Mouse (Mus musculus) splenic B cell, adult 2 months (primary cell): ENCODE data around the gene Ubac2.
"Not testable (repeated sequence)": the region's sequence is repeated elsewhere in the genome, so short reads cannot be mapped to it uniquely, and the experiment has no call there.

ENCODE experiments used
- DNase-seq: peaks from one replicate; pipeline ENCODE4 v3.0.0-alpha.2; 2011; ENCODE audit warnings: low read depth, low spot score
- H3K27me3 ChIP-seq: 2 replicates; pipeline ENCODE4 v1.6.1; 2012; ENCODE audit warnings: mild to moderate bottlenecking, low read length, moderate library complexity, mixed read lengths; ENCODE audit not compliant: control insufficient read depth, poor library complexity, insufficient read depth, severe bottlenecking
- H3K36me3 ChIP-seq: 2 replicates; pipeline ENCODE4 v1.6.1; 2012; ENCODE audit warnings: mild to moderate bottlenecking, low read length, moderate library complexity, mixed read lengths; ENCODE audit not compliant: control insufficient read depth, poor library complexity, insufficient read depth, severe bottlenecking

The Ubac2 gene

DNA sequence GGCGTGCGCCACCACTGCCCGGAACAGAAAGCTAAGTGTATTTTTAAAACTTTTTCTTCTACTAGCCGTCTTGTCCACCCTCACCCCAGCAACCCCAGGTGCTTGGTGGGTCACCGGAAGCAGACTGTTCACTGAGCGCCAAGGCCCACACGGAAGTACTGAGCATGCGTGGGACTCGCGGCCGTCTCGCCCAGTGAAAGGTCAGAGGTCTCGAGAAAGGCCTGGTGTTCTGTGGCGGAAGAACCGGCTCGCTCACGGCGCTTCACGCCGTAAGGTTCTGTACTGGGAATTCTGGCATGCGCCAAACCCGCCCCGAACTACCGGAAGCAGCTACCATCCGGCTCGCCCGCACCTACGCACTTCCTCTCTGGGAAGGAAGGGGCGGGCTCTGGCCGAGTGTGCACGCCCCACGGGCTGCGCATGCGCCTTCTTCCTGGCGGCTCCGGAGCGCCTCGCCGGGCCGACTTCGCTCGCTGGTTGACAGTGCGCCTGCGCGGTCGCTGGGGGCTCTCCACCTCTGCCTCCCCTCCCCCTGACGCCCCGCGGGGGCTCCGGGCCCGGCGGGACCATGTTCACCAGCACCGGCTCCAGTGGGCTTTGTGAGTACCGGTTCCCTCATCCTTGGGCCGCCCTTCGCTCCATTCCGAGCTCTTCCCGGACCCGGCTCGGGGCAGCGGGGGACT is at the start of gene Ubac2:
Gene Ubac2 (plus strand): TSS at position 445 of the 683 bp plus-strand sequence.
- Histone ChIP-seq H3K36me3 (no peaks in the 10 kb centered on the region; the same call in 1 of the 2 replicates), H3K27me3 (no peaks in the 10 kb centered on the region)
- peak; percentile 99 for DNase-seq

DNA sequence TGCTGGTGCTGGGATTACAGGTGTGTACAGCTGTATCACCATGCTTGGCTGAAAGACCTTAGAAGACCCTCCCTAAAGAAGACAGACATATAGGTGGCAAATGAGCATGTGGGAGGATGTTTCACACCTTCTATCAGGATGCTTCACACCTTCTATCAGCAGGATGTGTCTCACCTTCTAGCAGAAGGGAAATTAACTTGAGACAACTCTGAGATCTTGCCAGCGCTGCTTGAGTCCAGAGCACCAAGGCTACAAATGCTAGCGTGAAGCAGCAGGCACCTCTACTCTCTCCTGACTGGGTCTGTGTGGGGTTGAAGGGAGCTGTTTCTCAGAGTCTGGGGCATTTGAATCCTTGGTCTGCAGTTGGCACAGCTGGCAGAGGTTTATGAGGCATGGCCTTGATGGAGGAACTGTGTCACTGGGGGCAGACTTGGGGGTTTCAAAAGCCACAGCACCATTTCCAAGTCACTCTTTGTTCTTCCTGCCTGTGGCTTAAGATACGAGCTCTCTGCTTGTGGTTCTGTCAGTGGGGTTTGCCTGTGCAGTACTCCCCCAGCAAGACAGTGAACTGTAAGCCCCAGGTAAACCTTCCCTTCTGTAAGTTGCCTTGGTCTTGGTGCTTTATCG is 48.5 kb upstream of the Ubac2 start:
- no peaks in the 10 kb centered on the region for H3K27me3 ChIP-seq
- DNase-seq: peak; percentile 5

GRCm38 (mm10) chr14:121833001-121833520 is 45.4 kb upstream of the Ubac2 start:
- Histone ChIP-seq H3K27me3 (no peaks in the 10 kb centered on the region), H3K36me3 (no peaks in the 10 kb centered on the region)
- DNase-seq: no peak

More for the DNA sequence above, 48.5 kb upstream of the Ubac2 start:
- H3K36me3 ChIP-seq: no peaks in the 10 kb centered on the region

DNA sequence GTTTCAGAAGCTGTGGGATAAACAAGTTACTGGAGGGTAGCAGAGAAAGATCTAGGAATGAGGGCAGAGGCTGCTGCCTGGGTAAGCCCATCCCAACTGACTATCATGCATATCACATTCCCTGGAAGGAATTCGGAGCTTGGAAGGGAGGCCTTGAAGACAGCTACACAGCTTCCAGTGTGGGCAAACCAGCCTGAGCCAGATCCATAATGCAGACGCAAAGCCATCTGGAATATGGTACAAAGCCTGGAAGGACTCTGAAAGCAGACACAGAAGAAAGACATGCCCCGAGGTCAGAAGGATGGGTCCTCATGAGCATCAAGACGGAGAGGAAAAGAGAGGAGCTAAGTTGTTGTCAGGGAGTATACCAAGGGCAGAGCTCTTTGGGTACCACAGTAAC is 40.3 kb upstream of the Ubac2 start:
- Histone ChIP-seq H3K27me3 (no peaks in the 10 kb centered on the region), H3K36me3 (no peaks in the 10 kb centered on the region)
- no peak for DNase-seq

DNA sequence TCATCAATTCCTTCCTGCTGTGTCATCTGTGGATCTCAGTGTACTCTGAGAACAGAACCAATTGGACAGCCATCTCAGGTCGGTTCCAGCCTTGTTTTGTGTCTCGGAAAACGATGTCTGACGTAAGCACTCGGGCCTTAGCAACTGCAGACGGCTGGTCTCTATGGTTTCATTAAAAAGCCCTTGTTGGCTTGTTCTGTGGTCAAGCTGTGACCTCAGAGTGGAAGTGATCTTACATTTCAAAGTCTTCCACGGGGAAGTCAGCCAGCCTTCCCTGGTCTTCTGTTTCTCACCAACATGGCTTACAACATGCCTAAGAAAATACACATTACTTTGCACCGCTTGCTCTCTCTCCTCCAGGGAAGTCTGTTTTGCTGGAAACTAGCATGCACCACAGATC is 38.2 kb upstream of the Ubac2 start:
- DNase-seq: no peak
- Histone ChIP-seq H3K36me3 (no peaks in the 10 kb centered on the region), H3K27me3 (no peaks in the 10 kb centered on the region)

GRCm38 (mm10) chr14:121844486-121844885 is 33.9 kb upstream of the Ubac2 start:
- no peaks in the 10 kb centered on the region for H3K36me3 ChIP-seq
- DNase-seq: no peak

GRCm38 (mm10) chr14:121851231-121851630 is 27.2 kb upstream of the Ubac2 start:
- no peak for DNase-seq
- Histone ChIP-seq H3K27me3 (no peaks in the 10 kb centered on the region), H3K36me3 (no peaks in the 10 kb centered on the region)

More at GRCm38 (mm10) chr14:121844486-121844885, 33.9 kb upstream of the Ubac2 start:
- H3K27me3 ChIP-seq: no peaks in the 10 kb centered on the region

GRCm38 (mm10) chr14:121852531-121852930 is 25.9 kb upstream of the Ubac2 start:
- no peak for DNase-seq
- H3K36me3 ChIP-seq: no peaks in the 10 kb centered on the region
- H3K27me3 ChIP-seq: no peaks in the 10 kb centered on the region

- not testable (repeated sequence) for H3K27me3 ChIP-seq, H3K36me3 ChIP-seq
- peak; percentile 92 for DNase-seq
Observed at GRCm38 (mm10) chr14:121865162-121865561, 13.3 kb upstream of the Ubac2 start.

GRCm38 (mm10) chr14:121866574-121866973 is 11.8 kb upstream of the Ubac2 start:
- Histone ChIP-seq H3K36me3 (no peaks in the 10 kb centered on the region), H3K27me3 (no peaks in the 10 kb centered on the region)
- no peak for DNase-seq

DNA sequence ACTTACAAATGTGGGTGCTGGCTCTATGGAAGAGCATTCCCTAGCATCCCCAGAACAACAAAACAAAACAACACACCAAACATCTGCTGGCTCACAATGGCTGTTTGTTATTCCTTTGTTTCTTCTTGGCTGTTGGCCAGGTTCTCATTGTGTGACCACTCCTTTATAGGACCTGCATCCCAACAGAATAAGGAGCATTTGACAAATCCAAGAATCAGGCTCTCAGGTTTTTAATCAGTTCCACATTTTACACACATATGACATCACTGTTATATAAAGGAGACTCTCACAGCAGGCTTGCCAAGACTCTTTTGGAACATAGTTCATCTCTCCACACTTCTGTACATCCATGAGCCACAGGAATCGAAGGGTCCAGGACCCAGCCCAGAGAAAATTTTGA is 9.3 kb upstream of the Ubac2 start:
- Histone ChIP-seq H3K27me3 (no peaks in the 10 kb centered on the region), H3K36me3 (no peaks in the 10 kb centered on the region)
- no peak for DNase-seq

DNA sequence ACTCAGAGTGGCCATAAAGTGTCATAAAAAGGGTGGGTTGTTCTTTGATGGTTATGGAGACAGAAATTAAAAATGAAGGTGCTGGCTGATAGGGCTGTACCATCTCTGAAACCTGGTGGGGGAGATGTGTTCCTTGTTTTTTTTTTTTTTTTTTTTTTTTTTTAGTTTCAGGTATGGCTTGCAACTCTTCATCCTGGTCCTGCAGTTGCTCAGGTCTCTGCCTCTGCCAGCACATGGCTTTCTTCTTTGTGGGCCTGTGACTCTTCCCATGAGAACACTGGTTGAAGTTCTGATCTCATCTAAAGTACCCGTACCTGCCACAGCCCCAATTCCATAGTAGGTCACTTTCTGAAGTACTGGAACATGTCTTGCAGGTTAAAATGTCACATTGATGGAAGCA is 5.7 kb upstream of the Ubac2 start:
- no peak for DNase-seq
- H3K27me3 ChIP-seq: no peaks in the 10 kb centered on the region
- no peaks in the 10 kb centered on the region for H3K36me3 ChIP-seq

DNA sequence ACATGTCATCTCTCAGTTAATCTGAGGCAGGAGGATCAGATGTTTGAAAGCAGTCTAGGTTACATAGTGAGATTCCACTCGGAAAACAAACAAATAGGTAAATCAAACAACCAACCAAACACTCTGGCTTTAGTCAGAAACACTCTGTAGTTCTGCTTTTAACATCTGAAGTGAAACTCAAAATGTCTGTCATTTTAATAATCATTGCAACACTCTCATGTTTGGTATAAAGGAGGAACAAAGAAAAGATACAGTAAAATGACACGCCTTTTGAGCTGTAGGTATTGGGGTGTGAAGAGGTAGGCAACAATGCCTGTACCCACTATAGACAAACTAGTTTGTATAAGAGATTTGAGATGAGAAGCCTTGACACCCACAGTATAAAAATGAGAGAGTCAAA is 5.2 kb upstream of the Ubac2 start:
- no peaks in the 10 kb centered on the region for H3K27me3 ChIP-seq
- peak; percentile 72 for DNase-seq
- no peaks in the 10 kb centered on the region for H3K36me3 ChIP-seq

GRCm38 (mm10) chr14:121873646-121874045 is 4.8 kb upstream of the Ubac2 start:
- no peaks in the 10 kb centered on the region for H3K36me3 ChIP-seq
- no peaks in the 10 kb centered on the region for H3K27me3 ChIP-seq
- peak; percentile 28 for DNase-seq

DNA sequence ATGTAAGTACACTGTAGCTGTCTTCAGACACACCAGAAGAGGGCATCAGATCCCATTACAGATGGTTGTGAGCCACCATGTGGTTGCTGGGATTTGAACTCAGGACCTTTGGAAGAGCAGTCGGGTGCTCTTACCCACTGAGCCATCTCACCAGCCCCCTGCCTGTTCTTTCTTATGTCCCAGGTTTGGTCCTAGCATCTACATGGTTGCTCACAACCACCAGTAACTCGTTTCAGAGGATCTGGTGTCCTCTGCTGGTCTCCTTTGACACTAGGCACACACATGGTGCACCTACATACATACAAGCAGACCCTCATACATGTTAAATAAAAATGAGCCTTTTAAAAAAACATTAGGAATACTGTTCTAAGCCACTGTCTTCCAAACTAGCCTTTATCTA is 2.2 kb upstream of the Ubac2 start:
- H3K36me3 ChIP-seq, H3K27me3 ChIP-seq, DNase-seq: not testable (repeated sequence)
